Mouse (Mus musculus): ENCODE measurements around the gene Kcna4.
A peak's percentile ranks its signal among the peaks of the same experiment; 100 is the strongest.

The Kcna4 gene

GRCm38 (mm10) chr2:107289990-107290696, at the start of gene Kcna4:
Gene Kcna4 (plus strand): TSS chr2:107290639.
- DNase-seq, result peak; percentile 61 to 71

DNA sequence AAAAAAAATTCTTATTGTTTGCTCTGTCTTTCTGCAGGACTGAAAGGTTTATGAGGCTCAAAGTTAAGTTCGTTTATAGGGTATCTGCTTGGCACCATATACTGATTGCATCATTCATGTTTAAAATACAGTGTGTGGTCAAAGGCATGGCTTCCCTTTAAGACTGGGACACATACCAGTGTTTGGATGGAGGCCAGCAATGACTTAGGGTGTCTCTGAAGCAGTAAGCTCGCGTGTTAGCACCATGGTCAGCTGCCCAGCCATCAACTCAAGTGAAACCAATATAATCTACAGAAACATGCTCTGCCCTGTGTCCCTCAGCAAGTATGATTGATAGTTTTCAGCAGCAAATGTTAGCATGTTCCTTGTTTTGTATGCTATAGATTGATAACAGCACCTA, 32.3 kb upstream of the Kcna4 start:
- peak; percentile 1 to 6 for DNase-seq

GRCm38 (mm10) chr2:107266251-107266650, 24.2 kb upstream of the Kcna4 start:
- no peak for DNase-seq

DNA sequence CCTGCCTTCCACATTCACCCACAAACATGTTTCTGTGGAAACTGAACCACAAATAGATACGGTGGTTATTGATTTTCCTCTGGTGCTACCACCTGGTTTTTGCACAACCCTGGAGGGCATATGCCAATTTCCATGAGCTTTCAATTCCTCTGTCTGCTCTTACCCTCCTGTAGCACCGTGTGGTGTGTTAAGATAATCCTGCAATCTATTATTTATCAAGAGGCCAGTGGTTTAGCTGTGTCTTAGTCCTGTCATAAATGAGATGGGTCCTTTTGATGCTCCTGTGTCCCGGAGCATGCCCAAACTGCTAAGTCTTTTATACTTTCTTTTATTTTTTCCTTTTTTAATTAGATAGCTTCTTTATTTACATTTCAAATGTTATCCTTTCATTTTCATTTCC, 20.4 kb upstream of the Kcna4 start:
- no peak for DNase-seq

GRCm38 (mm10) chr2:107290697-107291019, 219 bp downstream of the Kcna4 start:
- no peak for DNase-seq

GRCm38 (mm10) chr2:107291142-107291541, 703 bp downstream of the Kcna4 start:
- peak; percentile 18 to 27 for DNase-seq

GRCm38 (mm10) chr2:107294521-107294920, 4.1 kb downstream of the Kcna4 start:
- no peak for DNase-seq

DNA sequence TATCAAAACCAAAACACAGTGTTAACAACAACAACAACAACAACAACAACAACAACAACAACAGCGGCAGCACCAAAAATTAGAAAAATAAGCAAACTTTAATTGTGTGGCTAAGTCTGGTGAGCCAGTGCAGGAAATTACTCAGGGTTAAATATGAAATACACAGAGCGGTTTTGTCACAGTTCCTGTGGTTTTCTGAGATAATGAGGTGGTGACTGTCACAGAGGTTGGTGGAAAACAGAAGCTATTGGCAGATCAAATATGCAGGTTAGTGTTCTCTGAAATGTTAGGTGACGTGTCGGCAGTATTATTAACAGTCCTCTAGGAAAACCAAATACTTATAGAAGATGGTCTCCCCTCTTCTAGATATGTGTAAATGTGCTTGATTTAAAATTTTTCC, 11.4 kb downstream of the Kcna4 start:
- DNase-seq, result no peak

GRCm38 (mm10) chr2:107304707-107305106, 14.3 kb downstream of the Kcna4 start:
- DNase-seq, result no peak

- DNase-seq, result no peak
Measured at GRCm38 (mm10) chr2:107306077-107306476, 15.6 kb downstream of the Kcna4 start.

- no peak for DNase-seq
Measured at GRCm38 (mm10) chr2:107318636-107319035, 28.2 kb downstream of the Kcna4 start.

GRCm38 (mm10) chr2:107321596-107322226, 31.3 kb downstream of the Kcna4 start:
- peak in 1 of 2 experiments; percentile 7 for DNase-seq

DNA sequence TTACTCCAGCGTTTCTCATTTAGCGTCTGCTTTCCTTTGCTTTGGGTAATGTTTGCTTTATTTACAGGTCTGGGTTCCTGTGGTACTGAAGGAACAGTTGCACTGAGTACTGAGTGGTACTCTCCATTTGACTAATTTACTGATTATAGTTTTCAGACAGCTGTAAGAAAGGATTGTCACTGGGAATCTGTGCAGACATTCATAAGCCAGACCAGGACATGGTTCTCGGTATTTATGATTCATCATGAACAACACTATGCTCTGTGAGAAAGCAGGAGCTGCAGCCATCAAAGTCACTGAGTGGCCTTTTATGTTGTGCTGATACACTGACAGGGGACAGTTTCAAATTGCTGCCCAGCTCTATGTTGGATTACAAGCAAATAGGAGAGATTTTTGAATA, 33.7 kb downstream of the Kcna4 start:
- no peak for DNase-seq

- DNase-seq, result no peak
Measured at GRCm38 (mm10) chr2:107327276-107327675, 36.8 kb downstream of the Kcna4 start.

GRCm38 (mm10) chr2:107341291-107341690, 50.9 kb downstream of the Kcna4 start:
- DNase-seq, result no peak

GRCm38 (mm10) chr2:107344807-107345206, 54.4 kb downstream of the Kcna4 start:
- DNase-seq, result no peak

DNA sequence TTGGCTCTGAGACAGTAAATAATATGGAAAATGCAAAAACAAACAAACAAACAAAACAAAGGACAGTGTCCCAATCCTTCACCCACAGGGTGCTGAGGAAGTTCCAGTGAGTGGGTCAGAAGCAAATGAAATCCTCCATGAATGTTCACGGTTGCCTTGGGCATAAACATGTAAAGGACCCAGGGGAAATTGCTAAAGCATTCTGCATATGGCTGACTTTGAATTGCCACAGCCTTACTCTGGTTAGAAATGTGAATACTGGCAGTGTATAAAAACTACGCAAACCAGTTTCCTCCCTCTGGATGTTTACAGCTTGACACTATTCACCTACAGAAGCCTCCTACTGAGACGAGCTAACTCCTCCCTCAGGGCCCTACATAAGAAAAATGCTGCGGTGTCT, 54.9 kb downstream of the Kcna4 start:
- no peak for DNase-seq
